Mouse (Mus musculus): ENCODE results near the gene Cd24a.

GRCm38 (mm10) chr10:43580649-43581078 lies 2.6 kb downstream of the Cd24a start:
- TF ChIP-seq POLR2A (IDR thresholded peaks at IDR 0.05; ENCODE audit: insufficient read depth, low read depth, low read length) (no peak), CTCF (IDR thresholded peaks at IDR 0.05) (no peak), EP300 (IDR thresholded peaks at IDR 0.05; ENCODE audit: insufficient read depth, low read depth, low read length) (no peak)
